In genomic region chr17:43241134-43241533, GRCm38 (mm10) we compare ENCODE assay signal across 10 mouse cellular contexts. TPM values are rescaled to one million over a fixed set of nuclear protein-coding genes. Genes with fewer than 3 reads are reported as not detected.
DNase-seq lines count a peak whose midpoint lies in the region; ATAC-seq and TF ChIP-seq lines count a peak whose summit lies in the region.
"Had no signal": no experiment of that assay in that cellular context is flagged by ENCODE, and none has a peak within 500 bp of the region (broad histone marks: within the 10 kb centered on the region; RNA-seq: fewer than 3 reads in every experiment).

No protein-coding gene starts in this region.

- H3K4me2 ChIP-seq in heart, postnatal 0 days (ENCODE audit: low read depth, low read length) = no peak overlapping the region
- H3K4me2 ChIP-seq in midbrain, embryonic 13.5 days (replicated peaks) = no peak overlapping the region

- peak; percentile 85 for ATAC-seq in heart, postnatal 0 days (ENCODE audit: insufficient read depth, low read depth)
- ATAC-seq in midbrain, embryonic 13.5 days = peak; percentile 65
- ATAC-seq in inflammation-experienced regulatory T-cells, adult 6 months = no peak

- no peak for TF ChIP-seq CTCF in heart, postnatal 0 days (IDR thresholded peaks at IDR 0.05; ENCODE audit: low read depth)

- no peak for TF ChIP-seq EP300 in heart, postnatal 0 days (IDR thresholded peaks at IDR 0.05; ENCODE audit: low read depth)

- no peaks in the 10 kb centered on the region for H3K9me3 ChIP-seq in heart, postnatal 0 days (replicated peaks; ENCODE audit: control insufficient read depth, low read length)
- no peaks in the 10 kb centered on the region for H3K9me3 ChIP-seq in midbrain, embryonic 13.5 days

- 9% methylated on average over 10 of the region's 10 CpGs for WGBS in heart, postnatal 0 days
- 67% methylated on average over 10 of the region's 10 CpGs for WGBS in midbrain, embryonic 13.5 days

- H3K4me3 ChIP-seq in heart, postnatal 0 days (ENCODE audit: low read depth, low read length) = no peak overlapping the region
- no peak overlapping the region for H3K4me3 ChIP-seq in midbrain, embryonic 13.5 days (replicated peaks)
- H3K4me3 ChIP-seq: erythroblast, embryonic 14.5 days had no signal

- H3K4me1 ChIP-seq in heart, postnatal 0 days (ENCODE audit: control insufficient read depth, insufficient read depth) = peaks cover 7% of the 10 kb centered on the region
- no peaks in the 10 kb centered on the region for H3K4me1 ChIP-seq in midbrain, embryonic 13.5 days (replicated peaks)

- no peak overlapping the region for H3K27ac ChIP-seq in heart, postnatal 0 days (ENCODE audit: low read depth)
- no peak overlapping the region for H3K27ac ChIP-seq in midbrain, embryonic 13.5 days

- peak; percentile 31 for DNase-seq in layer of hippocampus, adult 11-12 months (ENCODE audit: low spot score)
- DNase-seq in layer of hippocampus, adult 9-10 months (ENCODE audit: low spot score) = no peak
- peak; percentile 10 to 57 for DNase-seq in adrenal gland, postnatal 4 days (ENCODE audit: low spot score in 2 of 2)
- DNase-seq in heart, postnatal 0 days (ENCODE audit: low spot score) = peak; percentile 85
- peak; percentile 89 for DNase-seq in kidney, postnatal 14 days
- DNase-seq in urinary bladder, adult 2 months (ENCODE audit: low spot score) = no peak

- H3K9ac ChIP-seq in heart, postnatal 0 days (replicated peaks; ENCODE audit: low read depth, low read length) = no peak overlapping the region
- no peak overlapping the region for H3K9ac ChIP-seq in midbrain, embryonic 13.5 days (replicated peaks)

- H3K27me3 ChIP-seq in heart, postnatal 0 days (ENCODE audit: control insufficient read depth, insufficient read depth, low read length) = no peaks in the 10 kb centered on the region
- no peaks in the 10 kb centered on the region for H3K27me3 ChIP-seq in midbrain, embryonic 13.5 days

- H3K36me3 ChIP-seq in heart, postnatal 0 days (replicated peaks; ENCODE audit: control insufficient read depth, insufficient read depth, low read length) = no peaks in the 10 kb centered on the region
- no peaks in the 10 kb centered on the region for H3K36me3 ChIP-seq in midbrain, embryonic 13.5 days
- H3K36me3 ChIP-seq: G1E had no signal

RNA-seq across cellular contexts. Expression of gene Adgrf1, which starts 29.0 kb away (rescaled TPM):
- total RNA-seq in adrenal gland, postnatal 4 days (2021) = under 1 TPM; 0.59 to 0.64 TPM
- not detected in 2 replicates for total RNA-seq in heart, postnatal 0 days (2014; rRNA removed; ENCODE audit: low replicate concordance)
- not detected in 2 replicates for polyA plus RNA-seq in heart, postnatal 0 days (2015; fragmentation: Nextera tagmentation; extraction: Ambion mirVana)
- polyA plus RNA-seq in midbrain, embryonic 13.5 days (2015; fragmentation: Nextera tagmentation; extraction: Ambion mirVana) = not detected in 2 replicates
- not detected for polyA plus RNA-seq in inflammation-experienced regulatory T-cells, adult 6 months (2017; shearing (Covaris generic))
- 0.01 TPM in 1 of 2 replicates, not detected in the other for polyA plus RNA-seq in urinary bladder, adult 2 months (2012; rRNA removed)
- polyA plus RNA-seq: erythroblast, embryonic 14.5 days; G1E had no signal

Comparison
In these comparisons a context has a peak if more than half of its experiments do, and no peak if none do; other contexts are left out.
1. DNase-seq: peak in layer of hippocampus, adult 11-12 months (single experiment), adrenal gland, postnatal 4 days (2 of 2), heart, postnatal 0 days (single experiment) and kidney, postnatal 14 days (single experiment); none in layer of hippocampus, adult 9-10 months (single experiment) and urinary bladder, adult 2 months (single experiment).